Comparison of ENCODE assay signal across 34 mouse cellular contexts in genomic region chr11:52180651-52181050, GRCm38 (mm10). TPM values are rescaled to one million over a fixed set of nuclear protein-coding genes. Genes with fewer than 3 reads are reported as not detected.
"Had no signal": no experiment of that assay in that cellular context is flagged by ENCODE, and none has a peak within 500 bp of the region (broad histone marks: within the 10 kb centered on the region; RNA-seq: fewer than 3 reads in every experiment).

No protein-coding gene starts in this region.

RNA-seq across cellular contexts. Expression of gene Olfr1371, which starts 33.1 kb away (rescaled TPM):
- total RNA-seq: gastrocnemius, adult 2 months; gastrocnemius, postnatal 10 days; gastrocnemius, postnatal 25 days; gastrocnemius, postnatal 4 days; granulocyte monocyte progenitor cell, adult 5-6 weeks; heart, adult 18-20 months; heart, adult 8-10 months; heart, postnatal 10 days; heart, postnatal 25 days; heart, postnatal 4 days; layer of hippocampus, adult 2 months; layer of hippocampus, postnatal 10 days; layer of hippocampus, postnatal 25 days; left cerebral cortex, adult 2 months; left cerebral cortex, postnatal 14 days; left cerebral cortex, postnatal 36 days had no signal
- polyA plus RNA-seq: heart, embryonic 10.5 days; heart, embryonic 12.5 days; heart, embryonic 14.5 days; heart, embryonic 16.5 days; hindbrain, embryonic 10.5 days; hindbrain, embryonic 12.5 days; hindbrain, embryonic 14.5 days; hindbrain, embryonic 16.5 days; intestine, embryonic 15.5 days; intestine, postnatal 0 days; kidney, embryonic 14.5 days; kidney, embryonic 16.5 days; limb, embryonic 10.5 days; limb, embryonic 12.5 days; limb, embryonic 14.5 days; liver, embryonic 11.5 days; liver, embryonic 13.5 days; liver, embryonic 15.5 days had no signal

RNA-seq across cellular contexts. Expression of gene Olfr1373, which starts 35.3 kb away (rescaled TPM):
- total RNA-seq: gastrocnemius, adult 2 months; gastrocnemius, postnatal 10 days; gastrocnemius, postnatal 25 days; gastrocnemius, postnatal 4 days; granulocyte monocyte progenitor cell, adult 5-6 weeks; heart, adult 18-20 months; heart, adult 8-10 months; heart, postnatal 10 days; heart, postnatal 25 days; heart, postnatal 4 days; layer of hippocampus, adult 2 months; layer of hippocampus, postnatal 10 days; layer of hippocampus, postnatal 25 days; left cerebral cortex, adult 2 months; left cerebral cortex, postnatal 14 days; left cerebral cortex, postnatal 36 days had no signal
- polyA plus RNA-seq: heart, embryonic 10.5 days; heart, embryonic 12.5 days; heart, embryonic 14.5 days; heart, embryonic 16.5 days; hindbrain, embryonic 10.5 days; hindbrain, embryonic 12.5 days; hindbrain, embryonic 14.5 days; hindbrain, embryonic 16.5 days; intestine, embryonic 15.5 days; intestine, postnatal 0 days; kidney, embryonic 14.5 days; kidney, embryonic 16.5 days; limb, embryonic 10.5 days; limb, embryonic 12.5 days; limb, embryonic 14.5 days; liver, embryonic 11.5 days; liver, embryonic 13.5 days; liver, embryonic 15.5 days had no signal
